In genomic region chr5:140794753-140795152, GRCm38 (mm10) we compare ENCODE assay signal across 13 mouse cellular contexts. TPM values are rescaled to one million over a fixed set of nuclear protein-coding genes. Genes with fewer than 3 reads are reported as not detected.
A peak's percentile ranks its signal among the peaks of the same experiment; 100 is the strongest.
DNase-seq lines count a peak whose midpoint lies in the region; ATAC-seq lines count a peak whose summit lies in the region.
"Had no signal": no experiment of that assay in that cellular context is flagged by ENCODE, and none has a peak within 500 bp of the region (broad histone marks: within the 10 kb centered on the region; RNA-seq: fewer than 3 reads in every experiment).

No protein-coding gene starts in this region.

- no peak overlapping the region for H3K9ac ChIP-seq in lung, embryonic 16.5 days (ENCODE audit: low read length)
- H3K9ac ChIP-seq in limb, embryonic 11.5 days (ENCODE audit: low read length): no peak overlapping the region
- H3K9ac ChIP-seq in stomach, embryonic 15.5 days: no peak overlapping the region
- H3K9ac ChIP-seq: forebrain, embryonic 13.5 days had no signal

- H3K4me1 ChIP-seq in lung, embryonic 16.5 days (replicated peaks; ENCODE audit: control insufficient read depth, insufficient read depth, low read length): peaks cover 64% of the 10 kb centered on the region
- peaks cover 78% of the 10 kb centered on the region for H3K4me1 ChIP-seq in heart, embryonic 10.5 days
- H3K4me1 ChIP-seq in limb, embryonic 11.5 days (ENCODE audit: control insufficient read depth, insufficient read depth, low read length): peaks cover 15% of the 10 kb centered on the region; the same call in 1 of the 2 replicates
- H3K4me1 ChIP-seq in stomach, embryonic 15.5 days: peaks cover 31% of the 10 kb centered on the region

- H3K36me3 ChIP-seq in lung, embryonic 16.5 days (ENCODE audit: control insufficient read depth, insufficient read depth, low read length): no peaks in the 10 kb centered on the region
- no peaks in the 10 kb centered on the region for H3K36me3 ChIP-seq in heart, embryonic 10.5 days
- no peaks in the 10 kb centered on the region for H3K36me3 ChIP-seq in limb, embryonic 11.5 days (ENCODE audit: control insufficient read depth, insufficient read depth, low read length)
- H3K36me3 ChIP-seq in stomach, embryonic 15.5 days: no peaks in the 10 kb centered on the region

- H3K27me3 ChIP-seq in lung, embryonic 16.5 days (ENCODE audit: control insufficient read depth, insufficient read depth, low read depth, low read length): no peaks in the 10 kb centered on the region
- no peaks in the 10 kb centered on the region for H3K27me3 ChIP-seq in heart, embryonic 10.5 days (ENCODE audit: insufficient read depth, poor library complexity, severe bottlenecking)
- no peaks in the 10 kb centered on the region for H3K27me3 ChIP-seq in limb, embryonic 11.5 days (ENCODE audit: control insufficient read depth, insufficient read depth, low read length)
- no peaks in the 10 kb centered on the region for H3K27me3 ChIP-seq in stomach, embryonic 15.5 days (replicated peaks)
- H3K27me3 ChIP-seq: forebrain, embryonic 13.5 days had no signal

- ATAC-seq in lung, embryonic 16.5 days (ENCODE audit: low read depth): no peak
- no peak for ATAC-seq in limb, embryonic 11.5 days (ENCODE audit: insufficient number of reproducible peaks, low FRiP score, low TSS enrichment, low read depth)
- no peak for ATAC-seq in stomach, embryonic 15.5 days (ENCODE audit: insufficient read depth, low FRiP score, low read depth)
- ATAC-seq in erythroblast, adult 5-6 weeks (replicated peaks; ENCODE audit: low FRiP score, poor library complexity, severe bottlenecking): no peak
- ATAC-seq: forebrain, embryonic 13.5 days had no signal

- H3K27ac ChIP-seq in lung, embryonic 16.5 days (ENCODE audit: low read length): peak overlapping the region; percentile 7; the same call in 1 of the 2 replicates
- peak overlapping the region; percentile 72 for H3K27ac ChIP-seq in heart, embryonic 10.5 days
- H3K27ac ChIP-seq in limb, embryonic 11.5 days (replicated peaks; ENCODE audit: low read depth, low read length): 0 out of 2 replicates have a peak overlapping the region, but pooled peaks have one; percentile 22
- peak overlapping the region; percentile 46; the same call in 1 of the 2 replicates for H3K27ac ChIP-seq in stomach, embryonic 15.5 days
- H3K27ac ChIP-seq: forebrain, embryonic 13.5 days had no signal

- no peak for DNase-seq in lung, postnatal 4 days
- no peak for DNase-seq in heart, embryonic 10.5 days (ENCODE audit: low spot score)
- DNase-seq in limb, embryonic 11.5 days (ENCODE audit: low spot score): peak; percentile 22
- DNase-seq in cerebellum, postnatal 4 days (ENCODE audit: low spot score in 2 of 2): no peak
- no peak for DNase-seq in kidney, postnatal 4 days
- DNase-seq: cerebellum, adult 9-10 months; layer of hippocampus, postnatal 36 days; midbrain, embryonic 14.5 days; thymus, postnatal 36 days had no signal

- WGBS in lung, embryonic 16.5 days: 21% methylated on average over 3 of the region's 3 CpGs
- WGBS in heart, embryonic 10.5 days: 18% methylated on average over 3 of the region's 3 CpGs
- 39% methylated on average over 3 of the region's 3 CpGs for WGBS in limb, embryonic 11.5 days
- 34% methylated on average over 3 of the region's 3 CpGs for WGBS in stomach, embryonic 15.5 days

- H3K4me2 ChIP-seq in lung, embryonic 16.5 days (ENCODE audit: low read depth, low read length): no peak overlapping the region
- no peak overlapping the region for H3K4me2 ChIP-seq in limb, embryonic 11.5 days (ENCODE audit: low read depth, severe bottlenecking)
- no peak overlapping the region for H3K4me2 ChIP-seq in stomach, embryonic 15.5 days
- H3K4me2 ChIP-seq: forebrain, embryonic 13.5 days had no signal

- H3K9me3 ChIP-seq in lung, embryonic 16.5 days (ENCODE audit: control insufficient read depth, low read length): no peaks in the 10 kb centered on the region
- no peaks in the 10 kb centered on the region for H3K9me3 ChIP-seq in heart, embryonic 10.5 days
- no peaks in the 10 kb centered on the region for H3K9me3 ChIP-seq in limb, embryonic 11.5 days (ENCODE audit: control insufficient read depth, low read length)
- no peaks in the 10 kb centered on the region for H3K9me3 ChIP-seq in stomach, embryonic 15.5 days
- H3K9me3 ChIP-seq: forebrain, embryonic 13.5 days had no signal

- H3K4me3 ChIP-seq in lung, embryonic 16.5 days (ENCODE audit: low read length): no peak overlapping the region
- peak overlapping the region; percentile 18; the same call in 1 of the 2 replicates for H3K4me3 ChIP-seq in heart, embryonic 10.5 days
- no peak overlapping the region for H3K4me3 ChIP-seq in limb, embryonic 11.5 days (ENCODE audit: low read depth, low read length)
- no peak overlapping the region for H3K4me3 ChIP-seq in stomach, embryonic 15.5 days (replicated peaks)
- H3K4me3 ChIP-seq: forebrain, embryonic 13.5 days had no signal

RNA-seq across cellular contexts. Expression of gene Gna12, which starts 35.5 kb away (rescaled TPM):
- polyA plus RNA-seq in lung, embryonic 16.5 days (2015; fragmentation: Nextera tagmentation; extraction: Ambion mirVana): 8.4 and 8.5 TPM in 2 replicates
- polyA plus RNA-seq in heart, embryonic 10.5 days (2016; fragmentation: Nextera tagmentation; extraction: Ambion mirVana): 12.5 and 17.6 TPM in 2 replicates
- polyA plus RNA-seq in limb, embryonic 11.5 days (2014; fragmentation: Nextera tagmentation; extraction: Ambion mirVana): 34.5 and 48.7 TPM in 2 replicates
- polyA plus RNA-seq in stomach, embryonic 15.5 days (2015; fragmentation: Nextera tagmentation; extraction: Ambion mirVana): 49.5 and 50.1 TPM in 2 replicates
- total RNA-seq in erythroblast, adult 5-6 weeks (2015; ENCODE audit: low replicate concordance): 12.1 and 16.1 TPM in 2 replicates
- 9.9 and 11.5 TPM in 2 replicates for total RNA-seq in erythroblast, adult 5-6 weeks (2017; ENCODE audit: low replicate concordance)

Comparison
In these comparisons a context has a peak if more than half of its experiments do, and no peak if none do; other contexts are left out.
1. H3K27ac ChIP-seq: peak in every context shown above with its lines; median percentile 72 in heart, embryonic 10.5 days; 46 in stomach, embryonic 15.5 days; 22 in limb, embryonic 11.5 days; 7 in lung, embryonic 16.5 days.